Mouse (Mus musculus) frontal cortex, adult (tissue): Measurements from ENCODE around the gene Zfand2b.

Source experiments
- ATAC-seq: cut with Nextera tagmentation; 2 replicates; pipeline ENCODE4 v1.9.2; 2017; ENCODE audit warnings: mild to moderate bottlenecking, moderate library complexity, mixed read lengths; ENCODE audit not compliant: low TSS enrichment

The Zfand2b gene

GRCm38 (mm10) chr1:75212542-75212941 is 44.1 kb downstream of the Zfand2b start:
- ATAC-seq: no peak

- ATAC-seq: no peak
These were observed 44.6 kb downstream of the Zfand2b start for GRCm38 (mm10) chr1:75213096-75213495.

- ATAC-seq: no peak
These were observed 46.0 kb downstream of the Zfand2b start for GRCm38 (mm10) chr1:75214442-75214841.

GRCm38 (mm10) chr1:75214886-75215285 is 46.4 kb downstream of the Zfand2b start:
- ATAC-seq: no peak

- no peak for ATAC-seq
These were observed 47.3 kb downstream of the Zfand2b start for GRCm38 (mm10) chr1:75215785-75216184.

- no peak for ATAC-seq
These were observed 48.5 kb downstream of the Zfand2b start for GRCm38 (mm10) chr1:75216797-75217585.

GRCm38 (mm10) chr1:75217893-75218226 is 49.4 kb downstream of the Zfand2b start:
- peak; percentile 8; the same call in 1 of the 2 replicates for ATAC-seq

- peak; percentile 50 for ATAC-seq
These were observed 50.0 kb downstream of the Zfand2b start for GRCm38 (mm10) chr1:75218227-75219001.

- ATAC-seq: peak; percentile 77
These were observed 50.6 kb downstream of the Zfand2b start for GRCm38 (mm10) chr1:75219078-75219477.

GRCm38 (mm10) chr1:75219531-75219930 is 51.1 kb downstream of the Zfand2b start, which contains the start of gene Tuba4a:
TSS of gene Tuba4a (minus strand) at chr1:75219865.
- ATAC-seq: peak; percentile 28
